Mouse (Mus musculus): ENCODE results near the gene Tmem269.

The Tmem269 gene

GRCm38 (mm10) chr4:119234348-119234747 is 16.3 kb upstream of the Tmem269 start:
- DNase-seq: no peak

- DNase-seq: no peak
Measured at GRCm38 (mm10) chr4:119233256-119233901, 15.4 kb upstream of the Tmem269 start.

GRCm38 (mm10) chr4:119232410-119233255 is 14.6 kb upstream of the Tmem269 start, which contains the start of the genes AU022252 and P3h1:
Gene AU022252, minus strand, starts transcription at chr4:119232712.
Gene P3h1, plus strand, starts transcription at chr4:119232915.
- DNase-seq: peak; percentile 99

- DNase-seq: no peak
Measured at GRCm38 (mm10) chr4:119226751-119227150, 8.7 kb upstream of the Tmem269 start.

GRCm38 (mm10) chr4:119225719-119226118 is 7.7 kb upstream of the Tmem269 start:
- DNase-seq: no peak

- no peak for DNase-seq
Measured at GRCm38 (mm10) chr4:119224534-119224933, 6.5 kb upstream of the Tmem269 start.

GRCm38 (mm10) chr4:119223696-119224095 is 5.7 kb upstream of the Tmem269 start:
- DNase-seq: no peak

GRCm38 (mm10) chr4:119216667-119217066 is 1.4 kb downstream of the Tmem269 start:
- DNase-seq: no peak

- peak; percentile 19 for DNase-seq
Measured at GRCm38 (mm10) chr4:119204672-119205071, 13.3 kb downstream of the Tmem269 start.

- DNase-seq: no peak
Measured at GRCm38 (mm10) chr4:119198105-119198504, 19.9 kb downstream of the Tmem269 start.

- DNase-seq: no peak
Measured at GRCm38 (mm10) chr4:119195582-119196320, 22.3 kb downstream of the Tmem269 start.

- DNase-seq: peak; percentile 81
Measured at GRCm38 (mm10) chr4:119194909-119195581, 23.0 kb downstream of the Tmem269 start, which contains the start of gene Svbp. Gene Svbp, plus strand, starts transcription at chr4:119195306.

GRCm38 (mm10) chr4:119192757-119193156 is 25.3 kb downstream of the Tmem269 start:
- DNase-seq: no peak

- no peak for DNase-seq
Measured at GRCm38 (mm10) chr4:119191273-119191672, 26.7 kb downstream of the Tmem269 start.

GRCm38 (mm10) chr4:119190618-119191017 is 27.4 kb downstream of the Tmem269 start:
- no peak for DNase-seq

- no peak for DNase-seq
Measured at GRCm38 (mm10) chr4:119189864-119190263, 28.2 kb downstream of the Tmem269 start, which contains the start of gene Ermap. Gene Ermap, minus strand, starts transcription at chr4:119190011.

GRCm38 (mm10) chr4:119189392-119189791 is 28.6 kb downstream of the Tmem269 start:
- no peak for DNase-seq

GRCm38 (mm10) chr4:119188060-119188785 is 29.8 kb downstream of the Tmem269 start:
- DNase-seq: no peak

- no peak for DNase-seq
Measured at GRCm38 (mm10) chr4:119185771-119186170, 32.2 kb downstream of the Tmem269 start.

GRCm38 (mm10) chr4:119183525-119183924 is 34.5 kb downstream of the Tmem269 start:
- DNase-seq: no peak

- DNase-seq: no peak
Measured at GRCm38 (mm10) chr4:119181456-119181855, 36.6 kb downstream of the Tmem269 start.

Data from cerebellum, adult 8-10 months (tissue).